Mouse (Mus musculus) MEL (cell line): ENCODE results near the gene Fdx1.

ENCODE experiments used
- CTCF ChIP-seq, 3 experiments: IDR thresholded peaks in 2 of 3; conservative IDR thresholded peaks in 1 of 3; 2 replicates each; pipeline ENCODE4 v1.5.1; 2011 to 2012; ENCODE audit warnings: low read length in 3 of 3, low read depth in 2 of 3, mild to moderate bottlenecking in 2 of 3, improper control_type of control experiment in 1 of 3, inconsistent platforms in 1 of 3, mixed read lengths in 1 of 3, moderate library complexity in 1 of 3; ENCODE audit not compliant: control insufficient read depth in 1 of 3, insufficient read depth in 1 of 3, poor library complexity in 1 of 3, severe bottlenecking in 1 of 3
- JUND ChIP-seq: IDR thresholded peaks from 2 replicates; pipeline ENCODE4 v1.6.1; 2011; ENCODE audit warnings: low read depth, mild to moderate bottlenecking, improper control_type of control experiment, low read length
- MAFK ChIP-seq: IDR thresholded peaks from 2 replicates; pipeline ENCODE4 v1.6.1; 2011; ENCODE audit warnings: low read depth, mild to moderate bottlenecking, low read length, improper control_type of control experiment, borderline replicate concordance

- TF ChIP-seq CTCF (IDR thresholded peaks at IDR 0.05 in 2 of 3, conservative IDR thresholded peaks at IDR 0.05 in 1 of 3; ENCODE audit: control insufficient read depth in 1 of 3, insufficient read depth in 1 of 3, low read depth in 2 of 3, low read length in 3 of 3, poor library complexity in 1 of 3, severe bottlenecking in 1 of 3) (no peak), JUND (no peak), MAFK (no peak)
These were observed 28.7 kb downstream of the Fdx1 start for GRCm38 (mm10) chr9:51934641-51935040.
